Mouse (Mus musculus) urinary bladder, adult 18-20 months (tissue): ENCODE results near the gene Dab1.

Source experiments
- DNase-seq, 2 experiments: peaks; one replicate each; pipeline ENCODE4 v3.0.0; 2022; ENCODE audit warnings: low spot score in 2 of 2, mixed read lengths in 2 of 2

The Dab1 gene

DNA sequence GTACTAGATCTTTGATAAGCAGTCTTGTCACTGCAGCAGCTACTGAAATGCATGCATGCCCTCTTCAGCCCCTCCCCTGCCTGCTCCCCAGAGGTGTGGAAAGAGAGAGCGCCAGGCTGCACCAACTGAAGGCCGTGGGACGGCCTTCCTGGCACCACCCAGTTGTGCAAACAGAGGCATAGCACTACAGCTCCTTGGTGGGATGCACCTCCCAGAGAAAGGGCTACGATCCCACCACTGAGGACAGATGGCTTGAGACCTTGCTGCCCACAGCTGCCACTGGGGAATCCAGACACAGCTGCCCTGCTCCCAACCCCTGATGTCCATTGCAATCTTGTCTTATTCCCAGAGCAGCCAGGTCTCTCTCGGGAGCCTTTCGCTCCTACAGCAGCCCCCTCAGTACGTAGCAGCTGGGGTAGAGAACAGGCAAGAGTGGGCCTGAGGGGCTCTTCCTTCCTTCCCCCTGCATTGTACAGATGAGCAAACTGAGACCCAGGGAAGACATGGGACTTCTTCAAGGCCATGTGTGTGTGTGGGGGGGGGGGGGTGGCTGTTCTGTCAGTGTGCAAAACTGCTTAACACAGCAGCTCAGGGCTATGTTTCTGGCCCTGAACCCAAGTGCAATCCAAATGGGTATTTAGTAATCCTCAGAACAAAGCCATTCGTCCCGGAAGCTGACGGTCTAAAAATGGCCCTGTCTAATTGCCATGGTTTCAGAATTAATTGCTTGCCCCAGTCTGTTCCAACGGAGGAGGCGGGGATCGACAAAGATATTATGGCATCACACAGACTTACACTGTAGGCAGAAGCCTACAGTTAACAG, 1100.0 kb downstream of the Dab1 start:
- no peak for DNase-seq

DNA sequence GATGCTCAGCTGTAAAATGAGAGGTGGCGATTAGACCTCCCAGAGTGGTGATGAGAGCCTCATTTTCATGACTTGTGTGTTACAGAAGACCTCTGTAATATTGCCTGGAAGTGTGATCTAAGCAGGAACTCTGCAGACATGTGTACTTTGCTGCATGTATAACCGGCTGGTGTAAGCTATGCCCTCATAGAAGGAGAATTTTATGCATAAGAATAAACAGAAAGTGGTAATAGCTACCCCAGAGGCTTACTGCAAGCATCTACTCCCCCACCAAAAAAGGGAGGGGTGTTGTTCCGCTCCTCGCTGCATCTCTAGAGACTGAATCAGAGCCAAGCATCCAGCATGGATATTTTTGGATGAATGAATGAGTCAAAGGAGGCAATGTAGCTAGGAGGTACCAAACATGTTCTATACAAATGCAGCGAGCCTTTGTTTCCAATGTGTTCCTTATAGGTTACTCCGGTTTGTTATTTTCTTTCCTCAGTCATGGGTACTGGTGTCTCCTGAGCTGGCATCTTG, 1104.4 kb downstream of the Dab1 start:
- no peak for DNase-seq

DNA sequence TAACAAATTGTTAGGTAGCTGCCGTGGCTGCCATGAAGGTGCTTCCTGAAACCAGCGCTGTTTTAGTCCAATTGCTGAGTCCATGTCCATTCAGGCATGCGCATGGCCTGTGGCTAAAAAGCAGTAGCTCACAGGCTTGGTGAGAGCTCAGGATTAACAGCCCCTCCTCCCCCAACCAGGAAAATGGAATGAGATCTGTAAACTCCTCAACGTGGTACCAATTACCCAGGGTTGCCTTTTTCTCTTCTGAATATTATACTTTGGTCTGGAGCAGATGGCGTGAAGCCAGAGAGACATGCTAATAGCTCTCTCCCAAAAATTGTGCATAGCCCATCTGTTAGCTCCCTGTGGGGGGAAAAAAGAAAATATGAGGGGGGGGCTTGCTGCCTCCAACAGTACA, 1105.1 kb downstream of the Dab1 start:
- DNase-seq = no peak

DNA sequence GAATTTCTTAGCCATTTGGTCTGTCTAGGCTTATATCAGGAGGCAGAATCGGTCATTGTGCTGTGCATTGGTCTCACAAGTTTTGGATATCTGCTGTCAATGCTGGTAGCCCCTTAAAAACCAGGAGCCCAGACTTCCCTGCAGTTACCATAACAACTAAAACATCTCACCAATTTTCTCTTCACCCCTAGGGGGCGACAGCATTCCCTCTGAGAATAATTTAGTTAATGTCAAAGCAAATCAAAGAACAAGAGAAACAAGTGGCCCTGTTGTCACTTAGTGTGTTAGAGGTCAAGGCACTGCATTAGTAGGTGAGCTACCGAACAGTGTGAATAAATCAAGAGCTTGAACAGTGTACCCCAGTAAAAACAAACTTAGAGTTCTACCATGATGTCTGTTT, 1106.5 kb downstream of the Dab1 start:
- DNase-seq = no peak

DNA sequence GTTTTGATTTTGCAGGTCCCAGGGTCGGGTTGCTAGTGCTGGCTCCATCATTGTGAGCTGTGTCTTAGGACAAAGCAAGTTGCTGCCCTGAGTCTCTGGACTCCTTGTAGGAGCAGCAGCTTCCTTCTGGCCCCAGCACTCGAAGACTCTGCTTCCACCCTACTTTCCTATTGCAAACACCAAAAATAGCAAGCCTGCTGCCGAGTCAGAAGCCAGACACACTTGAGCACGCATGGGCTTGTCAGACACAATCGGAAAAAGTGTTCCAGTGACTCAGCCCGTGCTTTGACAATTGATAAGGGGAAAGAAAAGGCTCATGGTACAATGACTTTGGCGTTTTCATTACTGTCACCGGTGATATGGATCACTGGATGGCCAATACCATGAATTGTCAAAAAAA, 1110.0 kb downstream of the Dab1 start:
- DNase-seq = peak; percentile 21 to 59

DNA sequence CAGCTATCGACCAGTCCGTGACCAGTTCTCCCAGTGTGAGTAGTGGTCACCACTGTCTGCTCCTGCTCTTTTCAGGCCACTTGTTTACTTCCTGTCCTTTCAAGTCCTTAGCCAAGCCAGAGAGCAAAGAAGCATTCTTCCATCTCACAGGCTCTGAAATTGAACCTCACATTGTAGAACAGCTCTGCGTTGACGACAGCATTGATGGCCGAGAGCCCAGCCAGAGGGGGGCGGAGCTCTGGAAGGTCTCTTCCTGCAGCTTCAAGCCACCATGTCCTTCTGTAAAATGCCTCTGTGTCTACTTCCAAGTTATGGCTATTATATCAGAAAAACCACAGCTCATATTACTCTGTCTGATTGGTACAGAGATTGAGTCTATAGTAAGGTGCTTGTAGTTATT, 1127.3 kb downstream of the Dab1 start:
- DNase-seq = no peak

DNA sequence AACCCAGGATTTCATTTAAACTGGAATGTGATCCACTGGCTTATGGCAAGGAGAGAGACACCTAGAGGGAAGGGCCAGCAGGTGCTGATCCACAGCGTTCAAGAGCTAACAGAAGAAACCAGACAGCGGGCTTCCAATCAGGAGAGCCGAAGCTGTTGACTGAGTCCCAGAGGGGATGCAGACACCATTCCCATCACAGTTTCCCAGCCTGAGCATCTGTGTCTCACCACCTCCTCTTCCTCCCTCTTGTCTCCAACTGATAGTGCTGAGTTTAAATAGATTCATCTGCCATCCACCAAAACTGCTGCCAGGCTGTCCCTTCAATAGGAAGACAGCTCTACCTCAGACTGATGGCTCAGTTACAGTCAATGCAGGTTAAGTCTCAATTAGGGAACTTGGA, 1134.9 kb downstream of the Dab1 start:
- DNase-seq = no peak

DNA sequence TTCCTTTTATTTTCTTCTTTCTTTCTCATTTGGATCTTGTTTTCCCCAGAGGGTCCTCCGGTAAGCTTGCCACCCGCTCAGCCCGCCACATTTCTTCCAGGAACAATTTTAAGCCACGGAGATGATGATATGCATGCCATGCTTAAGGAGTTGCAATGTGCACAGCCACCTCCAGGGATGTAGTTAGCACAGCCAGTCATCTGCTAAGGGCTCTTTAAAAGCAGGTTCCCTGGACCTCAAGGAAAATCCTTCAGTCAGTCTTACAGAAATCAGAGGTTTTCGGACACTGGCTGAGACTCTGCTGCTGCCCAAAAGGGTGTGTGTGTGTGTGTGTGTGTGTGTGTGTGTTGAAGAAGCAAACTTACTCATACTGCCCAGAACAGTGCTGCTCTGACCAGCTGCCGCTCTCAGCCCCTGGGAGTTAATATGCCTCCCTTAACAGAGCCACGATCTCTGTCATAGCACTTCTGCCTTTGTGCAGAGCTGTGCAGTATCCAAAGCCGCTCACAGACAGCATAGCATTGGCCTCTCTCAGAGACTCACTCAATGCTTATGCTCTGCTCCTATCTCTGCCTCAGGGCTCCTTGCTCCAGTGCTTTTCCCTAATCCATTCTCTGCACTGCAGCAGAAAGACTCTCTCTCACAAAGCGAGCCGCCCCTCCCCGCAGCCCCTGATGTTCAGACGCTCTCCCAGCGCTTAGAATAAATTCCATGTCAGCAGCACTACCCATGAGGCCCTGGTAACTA, 1141.9 kb downstream of the Dab1 start:
- no peak for DNase-seq

DNA sequence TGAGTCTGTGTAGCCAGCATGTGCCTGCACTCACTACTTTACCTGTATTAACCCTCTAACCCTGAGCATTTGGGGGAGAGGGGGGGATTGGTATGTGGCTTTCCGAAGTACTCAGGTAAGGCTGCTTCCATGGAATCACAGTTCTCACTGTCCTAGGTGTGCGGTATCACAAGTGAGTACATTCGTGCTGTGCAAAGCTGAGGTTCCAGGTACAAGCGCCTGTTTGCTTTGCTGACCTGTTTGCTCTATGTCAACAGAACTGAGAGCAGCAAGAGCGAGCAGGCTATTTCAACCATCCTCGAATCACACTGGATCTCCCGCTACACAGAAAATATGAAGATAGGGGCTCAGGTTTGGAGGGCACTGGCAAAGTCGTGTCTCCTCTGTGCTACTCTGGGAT, 1146.9 kb downstream of the Dab1 start, which contains the start of gene C8b:
TSS of gene C8b (plus strand) at position 253 of the 400 bp plus-strand sequence.
- peak in 1 of 2 experiments; percentile 1 for DNase-seq

DNA sequence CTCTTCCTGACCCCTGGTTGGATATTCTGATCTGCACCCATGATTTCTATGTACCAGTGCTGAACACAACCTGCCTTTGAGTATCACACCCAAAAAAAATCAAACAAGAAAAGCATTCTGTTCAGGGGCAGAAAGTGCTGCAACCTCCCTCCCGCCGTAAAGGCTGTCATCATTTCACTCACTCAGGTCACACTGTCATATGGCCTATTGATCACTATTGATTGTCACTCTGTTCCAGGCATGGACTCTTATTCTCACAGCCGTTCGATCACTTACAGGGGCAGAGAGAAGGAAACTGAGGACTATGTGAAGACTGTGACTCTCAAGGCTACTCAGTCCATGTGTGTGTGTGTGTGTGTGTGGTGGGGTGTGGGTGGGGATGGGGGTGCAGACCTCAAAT, 1149.0 kb downstream of the Dab1 start:
- DNase-seq = no peak

DNA sequence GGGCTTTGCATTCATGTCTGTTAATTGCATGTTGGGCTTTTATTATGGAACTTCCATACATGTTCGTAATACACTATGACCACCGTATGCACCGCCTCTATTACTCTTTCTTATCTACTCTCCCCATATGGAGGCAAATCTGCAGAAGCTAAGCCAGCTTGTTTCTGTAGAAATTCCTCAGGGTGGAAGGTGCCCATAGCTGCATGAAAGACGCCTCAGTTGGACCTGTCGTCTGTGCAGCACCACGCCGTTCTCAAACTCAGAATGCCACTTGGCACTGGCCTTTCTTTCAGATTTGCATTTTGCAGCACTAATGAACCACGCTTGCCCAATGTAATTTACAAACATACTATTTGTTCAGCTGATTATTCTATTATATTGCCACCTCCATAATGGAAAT, 1150.4 kb downstream of the Dab1 start:
- no peak for DNase-seq

DNA sequence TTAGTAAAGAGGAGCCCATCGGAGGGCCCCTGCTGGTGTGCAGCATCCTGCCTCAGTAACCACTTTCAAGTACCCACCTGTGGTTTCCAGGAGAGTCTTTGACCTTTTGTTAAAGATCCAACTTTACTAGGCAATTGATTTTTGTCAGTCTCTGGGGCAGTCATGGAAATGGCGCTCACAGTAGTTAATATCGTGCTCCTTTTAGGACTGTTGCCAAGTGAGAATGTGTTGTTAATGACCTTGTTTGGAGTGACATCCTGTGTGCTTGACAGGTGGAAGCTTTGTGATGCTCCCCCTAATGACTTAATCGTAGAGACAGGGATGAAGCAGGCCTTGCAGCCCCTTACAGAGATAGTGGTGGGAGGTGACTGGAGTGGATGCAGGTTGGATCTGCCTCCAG, 1151.2 kb downstream of the Dab1 start:
- DNase-seq = no peak

DNA sequence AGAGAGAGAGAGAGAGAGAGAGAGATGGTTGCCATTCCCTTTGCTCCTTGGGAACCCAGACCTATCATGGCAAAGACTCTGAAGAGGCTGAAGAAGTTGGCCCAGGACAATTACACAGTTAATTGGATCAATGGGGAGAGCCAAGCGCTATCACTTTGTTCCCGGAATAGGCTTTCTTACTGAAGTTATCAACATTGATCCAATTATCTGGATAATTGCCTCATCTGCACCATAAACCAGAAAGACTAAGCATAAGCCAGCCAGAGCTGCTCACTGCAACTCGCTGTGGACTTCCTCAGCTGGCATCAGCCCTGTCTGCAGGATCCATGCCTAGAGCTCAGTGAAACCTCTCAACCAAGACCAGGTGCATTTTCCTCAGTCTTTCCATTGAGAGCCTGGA, 1156.4 kb downstream of the Dab1 start:
- DNase-seq = no peak

DNA sequence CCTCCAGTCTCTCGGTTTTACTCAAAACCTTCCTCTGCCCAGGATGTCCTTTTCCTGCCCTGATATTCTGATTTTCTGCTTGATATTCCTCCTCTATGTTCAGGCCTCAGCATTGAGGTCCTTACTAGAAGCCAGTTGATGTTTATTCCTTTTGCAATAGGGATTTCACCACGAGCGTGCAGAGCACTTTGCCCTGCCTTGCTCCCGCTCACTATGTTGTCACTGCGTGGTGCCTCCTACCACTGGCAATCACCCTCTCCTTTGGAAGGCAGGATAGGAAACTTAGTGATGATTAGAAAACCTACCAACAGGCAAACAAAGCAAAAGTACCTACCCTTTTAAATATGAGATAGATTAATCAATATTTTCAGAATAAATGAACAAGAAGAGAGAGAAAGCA, 1160.3 kb downstream of the Dab1 start:
- DNase-seq = no peak

DNA sequence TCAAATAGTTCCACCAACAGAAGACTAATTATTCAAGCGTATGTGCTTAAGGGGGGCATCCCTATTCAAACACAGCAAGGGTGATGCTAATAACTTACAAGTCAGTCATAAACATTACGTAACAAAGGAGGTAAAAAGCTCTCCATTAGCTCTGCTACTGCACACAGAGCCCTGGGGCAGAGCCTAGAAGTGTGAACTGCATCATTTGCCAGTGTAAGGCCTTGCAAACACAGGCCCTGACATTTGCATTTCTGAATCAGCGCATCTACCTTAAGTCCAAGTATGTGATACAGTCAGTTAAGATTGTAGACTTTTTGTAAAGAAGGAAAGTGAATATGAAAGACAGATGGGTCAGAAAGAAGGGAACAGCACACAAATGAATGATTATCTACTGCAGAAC, 1162.3 kb downstream of the Dab1 start:
- no peak for DNase-seq

DNA sequence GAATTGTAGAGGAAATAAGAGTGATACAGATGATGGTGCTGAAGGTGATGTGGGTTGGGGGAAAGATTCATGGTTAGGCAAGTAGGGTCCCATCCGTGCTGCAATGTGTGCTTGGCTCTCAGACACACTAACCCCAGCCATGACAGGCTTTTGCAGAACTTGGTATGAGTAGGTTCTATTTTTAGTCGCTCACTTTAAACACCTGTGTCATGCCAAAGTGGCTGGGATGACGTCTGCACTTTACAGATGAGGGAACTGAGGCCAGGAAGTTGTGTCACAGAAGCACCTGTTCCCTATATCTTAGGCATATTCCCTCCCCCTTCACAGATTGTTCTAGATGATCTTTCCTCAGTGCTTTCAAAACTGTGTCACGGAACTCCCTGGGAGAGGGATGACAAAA, 1163.2 kb downstream of the Dab1 start:
- no peak for DNase-seq

DNA sequence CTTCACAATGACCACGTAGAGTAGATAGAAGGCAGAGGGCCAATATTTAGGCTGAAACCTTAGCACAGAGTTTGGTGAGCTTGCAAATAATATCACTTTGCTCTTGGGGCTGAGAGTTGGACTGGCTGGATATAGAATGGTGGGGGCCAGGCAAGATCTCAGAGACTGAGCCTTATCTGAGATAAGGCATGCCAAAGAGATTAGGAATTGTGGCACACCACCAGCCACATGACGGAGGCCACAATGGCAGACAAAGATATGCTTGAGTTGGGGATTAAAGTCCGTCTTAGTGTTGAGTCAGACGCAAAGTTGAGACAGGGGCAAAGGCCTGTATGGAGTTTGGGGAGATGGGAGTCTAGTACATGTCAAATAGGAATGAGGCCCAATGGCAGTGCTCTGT, 1173.0 kb downstream of the Dab1 start:
- no peak for DNase-seq
